Mouse (Mus musculus) brain, adult 10 weeks (tissue): ENCODE data around the gene Aebp1. TPM values are rescaled to one million over a fixed set of nuclear protein-coding genes. Genes with fewer than 3 reads are reported as not detected.

ENCODE experiments used
- polyA plus RNA-seq: library from polyadenylated mRNA; stranded (reverse); fragments of 350-450 nt; fragmentation: Illumina TruSeq; extraction: RNeasy Lipid Tissue Mini Kit (QIAGEN cat#74804); gene quantifications from one replicate; pipeline ENCODE4 v1.2.3, GENCODE M21; 2015; ENCODE audit warnings: low read depth, low replicate concordance

Aebp1 gene
- 10.4 TPM for polyA plus RNA-seq

DNA sequence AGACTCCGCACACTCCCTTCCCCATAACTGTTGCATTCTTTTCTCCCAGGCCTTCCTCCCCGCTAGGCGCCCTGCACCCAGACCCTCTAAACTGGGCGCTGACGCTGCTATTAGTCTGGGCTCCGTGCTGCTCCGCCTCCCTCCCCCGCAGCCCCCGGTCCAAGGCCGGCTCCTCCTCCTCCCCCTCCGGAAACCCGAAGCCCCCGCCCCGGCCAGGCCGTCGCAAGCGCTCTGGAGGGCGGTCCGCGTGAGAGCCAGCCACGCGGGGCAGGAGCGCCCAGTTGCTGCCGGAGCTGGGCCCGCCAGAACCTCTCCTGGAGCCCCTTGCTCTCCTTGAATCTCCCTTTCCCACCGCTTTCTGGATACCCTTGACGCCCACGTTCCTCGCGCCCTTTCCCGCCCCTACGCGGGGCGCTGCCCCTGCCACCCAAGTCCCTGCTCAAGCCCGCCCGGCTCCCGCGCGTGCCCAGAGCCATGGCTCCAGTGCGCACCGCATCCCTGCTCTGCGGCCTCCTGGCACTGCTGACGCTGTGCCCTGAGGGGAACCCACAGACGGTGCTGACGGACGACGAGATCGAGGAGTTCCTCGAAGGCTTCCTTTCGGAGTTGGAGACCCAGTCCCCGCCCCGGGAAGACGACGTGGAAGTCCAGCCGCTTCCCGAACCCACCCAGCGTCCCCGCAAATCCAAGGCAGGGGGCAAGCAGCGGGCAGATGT is at the start of gene Aebp1:
Gene Aebp1 (plus strand): TSS at position 270 of the 716 bp plus-strand sequence.

DNA sequence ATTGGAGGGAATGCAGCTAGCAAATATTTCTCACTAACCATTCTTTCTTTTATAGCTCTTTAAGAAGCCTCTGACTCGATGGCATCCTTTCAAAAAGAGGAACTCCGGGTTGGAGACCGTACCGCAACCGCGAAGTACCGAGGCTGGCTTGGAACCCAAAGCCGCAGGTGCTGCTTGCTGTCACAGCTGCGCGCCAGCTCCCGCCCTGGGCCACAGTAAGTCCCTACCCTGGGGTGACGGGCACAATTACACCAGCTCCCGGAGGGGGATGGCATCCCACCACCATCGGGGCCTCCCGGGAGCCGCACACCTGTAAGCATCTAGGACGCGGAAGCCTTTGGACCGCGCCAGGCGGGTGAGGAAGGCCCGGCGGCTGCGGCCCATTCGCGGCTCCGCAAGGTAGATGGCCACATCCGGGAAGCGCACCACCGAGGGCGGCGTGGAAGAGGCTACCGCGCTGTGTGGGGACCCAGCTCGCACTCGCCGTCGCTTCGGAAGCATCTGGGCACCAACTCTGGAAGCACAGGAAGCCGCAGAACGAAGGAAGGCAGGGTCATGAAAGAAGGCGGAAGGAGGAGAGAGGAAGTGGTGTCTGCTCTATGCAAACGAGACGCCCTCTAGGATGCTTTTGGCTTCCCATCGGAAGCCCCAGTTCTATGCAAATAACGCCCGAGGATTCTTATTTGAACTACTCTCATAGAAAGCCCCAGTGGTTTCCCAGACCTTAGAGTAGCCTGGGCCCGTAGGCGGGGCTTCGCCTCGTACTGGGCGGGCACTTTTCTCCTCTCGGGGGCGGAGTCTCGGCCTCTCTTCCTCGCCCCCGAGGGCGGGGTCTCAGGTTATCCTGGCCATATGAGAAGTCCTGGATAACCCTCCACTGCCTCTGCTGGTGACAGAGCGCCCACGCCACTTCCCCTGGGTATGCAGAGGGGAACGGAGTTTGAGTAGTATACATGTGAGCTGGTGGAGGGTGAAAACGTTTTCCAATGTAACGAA is 24.2 kb upstream of the Aebp1 start, which contains the start of gene Polm:
Gene Polm (minus strand): TSS at position 766 of the 996 bp plus-strand sequence.

DNA sequence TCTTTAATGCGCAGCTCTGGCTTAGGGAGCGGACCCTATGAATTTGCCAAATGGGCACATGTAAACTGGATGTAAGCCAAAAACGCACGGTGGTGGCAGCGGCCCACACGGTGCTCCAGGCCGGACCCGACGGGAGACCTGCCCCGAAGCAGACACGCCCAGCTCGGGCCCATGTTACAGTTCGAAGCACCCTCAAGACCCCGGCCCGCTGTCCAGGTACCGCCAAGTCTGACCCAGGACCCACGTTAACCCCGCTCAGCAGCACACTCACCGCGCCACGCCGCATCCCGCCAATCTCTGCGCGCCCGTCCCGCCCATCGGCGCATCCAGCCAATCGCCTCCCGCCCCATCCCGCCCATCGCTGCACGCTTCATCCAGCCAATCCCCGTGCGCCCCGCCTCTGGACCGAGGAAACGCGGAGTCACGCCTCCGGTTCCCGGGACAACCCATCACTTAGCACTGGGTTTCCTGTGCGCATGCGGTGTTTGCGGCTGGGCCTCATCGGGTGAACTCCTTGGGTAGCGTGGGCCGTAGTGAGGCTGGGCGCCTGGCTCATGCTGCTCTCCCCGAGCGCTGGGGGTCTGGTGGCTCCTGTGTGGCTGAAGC is 16.3 kb downstream of the Aebp1 start, which contains the start of gene Pold2:
Gene Pold2 (minus strand): TSS at position 372 of the 606 bp plus-strand sequence.

DNA sequence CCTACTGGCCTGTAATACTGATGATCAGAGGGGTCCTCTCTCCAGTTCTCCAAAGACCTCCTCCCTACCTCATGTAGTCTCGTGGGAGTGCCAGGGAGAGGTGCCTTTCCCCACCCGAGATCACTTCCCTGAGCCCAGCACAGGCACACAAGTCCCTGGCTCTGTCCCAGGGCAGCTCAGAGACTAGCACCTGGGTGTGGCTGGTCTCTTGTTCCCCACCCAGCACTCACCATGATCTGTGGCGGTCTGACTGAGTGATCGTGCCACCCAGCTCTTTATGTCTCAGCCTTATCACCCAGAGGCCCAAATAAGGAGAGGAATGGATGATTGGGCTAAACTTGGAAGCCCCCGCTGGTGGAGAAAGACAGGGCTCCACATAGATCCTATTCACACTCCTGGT is 36.8 kb downstream of the Aebp1 start, which contains the start of gene Myl7:
Gene Myl7 (minus strand): TSS at position 252 of the 400 bp plus-strand sequence.

Other genes with a start within 250 kb of the Aebp1 start
- gene Mrps24, start 146.3 kb upstream of the Aebp1 start, polyA plus RNA-seq, result 77.8 TPM
- gene Urgcp, start 99.6 kb upstream of the Aebp1 start, polyA plus RNA-seq, result 36.3 TPM
- gene Dbnl, start 73.5 kb upstream of the Aebp1 start, polyA plus RNA-seq, result 78.1 TPM
- 14.5 TPM for gene Pgam2, start 58.2 kb upstream of the Aebp1 start, polyA plus RNA-seq
- 6.7 TPM for gene Polm, start 23.9 kb upstream of the Aebp1 start, polyA plus RNA-seq
- gene Pold2, start 16.3 kb downstream of the Aebp1 start, polyA plus RNA-seq, result 22.3 TPM
- not detected for gene Myl7, start 36.8 kb downstream of the Aebp1 start, polyA plus RNA-seq
- 2.3 TPM for gene Gck, start 88.1 kb downstream of the Aebp1 start, polyA plus RNA-seq
- gene Ykt6, start 93.7 kb downstream of the Aebp1 start, polyA plus RNA-seq, result 102 TPM
- gene Camk2b, start 204.4 kb downstream of the Aebp1 start, polyA plus RNA-seq, result 438 TPM